Mouse (Mus musculus) cerebellum, adult 2 months (tissue): Measurements from ENCODE around the gene Syne4. TPM values are rescaled to one million over a fixed set of nuclear protein-coding genes. Genes with fewer than 3 reads are reported as not detected.
A peak's percentile ranks its signal among the peaks of the same experiment; 100 is the strongest.

Source experiments
- DNase-seq, 2 experiments: peaks; one replicate each; pipeline ENCODE4 v3.0.0; 2021
- H3K27ac ChIP-seq: fragments of 200-500 bp; 2 replicates; pipeline ENCODE4 v1.5.1; 2012; ENCODE audit warnings: low read length, control low read depth, inconsistent platforms; ENCODE audit not compliant: insufficient read depth
- H3K27me3 ChIP-seq: fragments of 200-500 bp; 2 replicates; pipeline ENCODE4 v1.6.1; 2012; ENCODE audit warnings: inconsistent platforms, mild to moderate bottlenecking, low read length, moderate library complexity; ENCODE audit not compliant: control insufficient read depth, insufficient read depth
- H3K4me1 ChIP-seq: fragments of 200-500 bp; 2 replicates; pipeline ENCODE4 v1.6.1; 2011; ENCODE audit warnings: low read length; ENCODE audit not compliant: control insufficient read depth, insufficient read depth
- H3K4me3 ChIP-seq: fragments of 200-500 bp; replicated peaks from 2 replicates; pipeline ENCODE3; 2011; ENCODE audit warnings: mild to moderate bottlenecking, low read depth, low read length, control low read depth; ENCODE audit not compliant: insufficient read depth
- CTCF ChIP-seq: fragments of 200-500 bp; IDR thresholded peaks from 2 replicates; pipeline ENCODE4 v1.5.1; 2011; ENCODE audit warnings: low read depth, mild to moderate bottlenecking, control low read depth, low read length, moderate library complexity, borderline replicate concordance; ENCODE audit not compliant: insufficient read depth
- POLR2A ChIP-seq: fragments of 200-500 bp; IDR thresholded peaks from 2 replicates; pipeline ENCODE4 v1.6.1; 2011; ENCODE audit warnings: low read length, control low read depth, borderline replicate concordance; ENCODE audit not compliant: insufficient read depth
- WGBS: fragments of 180-500 bp; shearing (Covaris S2); methylation state at CpG from one replicate; pipeline ENCODE4 v1.1.7; 2018; 5-methylcytosine and 5-hydroxymethylcytosine counted together
- polyA plus RNA-seq: library from polyadenylated mRNA; depleted of rRNA; stranded (reverse); fragments of >200 nt; gene quantifications from 2 replicates; pipeline ENCODE4 v1.2.3, GENCODE M21; 2012

Gene Syne4
- polyA plus RNA-seq, 1 experiment = 63.4 TPM

- DNase-seq = peak; percentile 36 to 39
- 62% methylated on average over 10 of the region's 10 CpGs for WGBS
These were observed 24.8 kb upstream of the Syne4 start for GRCm38 (mm10) chr7:30289714-30290399.

DNA sequence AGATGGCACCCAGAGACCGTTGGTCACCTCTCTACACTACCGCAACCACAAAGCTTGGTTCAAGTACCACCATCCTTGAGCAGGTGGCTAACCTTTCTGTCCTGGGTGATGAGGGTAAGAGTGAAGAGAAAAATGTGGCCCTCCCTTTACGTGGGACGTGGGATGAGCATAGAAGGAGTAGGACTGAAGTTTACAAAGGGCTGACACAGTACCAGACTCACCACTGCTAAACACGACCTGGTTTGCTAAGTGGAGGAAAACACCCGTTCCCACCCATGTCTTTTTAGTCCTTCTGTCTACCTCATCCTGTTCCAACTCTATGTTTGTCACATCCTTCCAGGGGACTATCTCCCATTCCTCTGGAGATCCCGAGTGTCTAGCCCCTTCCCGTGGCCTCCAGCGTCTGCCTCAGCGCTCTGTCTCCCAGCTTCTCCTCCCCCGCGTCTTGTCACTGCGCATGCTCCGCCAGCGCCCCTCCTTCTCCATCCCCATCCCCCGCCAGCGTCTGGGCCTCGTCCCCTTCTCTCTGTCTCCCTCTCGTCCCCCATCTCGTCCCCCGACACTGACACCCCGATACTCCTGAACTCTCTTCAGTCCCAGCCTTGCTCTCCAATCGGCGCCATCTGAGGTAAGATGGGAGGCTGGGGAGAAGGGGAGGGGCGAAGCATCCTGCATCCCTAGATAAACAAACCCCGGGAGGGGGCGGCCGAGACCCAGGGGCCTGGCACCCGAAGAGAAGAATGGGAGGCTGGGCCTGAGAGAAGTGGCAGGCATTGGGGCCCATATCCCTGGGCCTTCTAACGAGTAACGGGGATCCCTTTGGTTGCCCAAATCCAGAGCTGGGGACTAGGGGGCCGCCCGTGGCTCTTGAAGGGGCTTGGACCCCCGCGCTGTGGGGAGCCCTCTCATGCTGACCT lies 23.1 kb upstream of the Syne4 start, which contains the start of gene Clip3:
Clip3 (plus strand) TSS at position 514 of the 917 bp plus-strand sequence.
- peak; percentile 91 to 94 for DNase-seq
- Histone ChIP-seq H3K27ac (peak within 1 kb of the TSS; percentile 96), H3K4me1 (peaks cover 48% of the 10 kb centered on the region), H3K27me3 (no peaks in the 10 kb centered on the region), H3K4me3 (peak within 1 kb of the TSS; percentile 100)
- TF ChIP-seq POLR2A (peak; percentile 99), CTCF (no peak)
- WGBS = 4% methylated on average over 35 of the region's 35 CpGs

More at GRCm38 (mm10) chr7:30289714-30290399, 24.8 kb upstream of the Syne4 start:
- no peak for TF ChIP-seq CTCF
- no peak for TF ChIP-seq POLR2A
- no peak overlapping the region for H3K4me3 ChIP-seq
- H3K4me1 ChIP-seq = peaks cover 43% of the 10 kb centered on the region
- H3K27ac ChIP-seq = peak overlapping the region; percentile 96
- no peaks in the 10 kb centered on the region for H3K27me3 ChIP-seq

- WGBS = 5% methylated on average over 13 of the region's 13 CpGs
These were observed 20.8 kb upstream of the Syne4 start for GRCm38 (mm10) chr7:30293795-30294194.

DNA sequence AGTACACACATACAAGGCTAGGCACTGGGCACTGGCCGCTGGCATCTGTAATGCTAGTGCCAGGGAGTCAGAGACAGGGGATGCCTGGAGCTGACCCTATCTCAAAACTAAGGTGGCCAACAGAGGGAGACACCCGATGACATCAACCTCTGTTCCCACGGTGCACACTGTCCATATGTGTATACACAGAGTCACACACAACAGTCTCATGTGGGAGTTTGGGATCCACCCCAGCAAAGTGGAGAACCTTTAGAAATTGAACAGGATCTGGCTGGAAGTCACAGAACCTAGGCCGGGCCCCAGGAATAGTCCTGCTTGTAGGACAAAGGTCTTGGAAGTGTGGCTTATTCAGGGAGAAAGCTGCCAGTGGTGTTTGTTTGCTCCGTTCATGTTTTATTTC lies 20.3 kb upstream of the Syne4 start:
- H3K27me3 ChIP-seq = no peaks in the 10 kb centered on the region
- H3K27ac ChIP-seq = peak overlapping the region; percentile 97
- peaks cover 38% of the 10 kb centered on the region for H3K4me1 ChIP-seq
- TF ChIP-seq POLR2A (no peak), CTCF (no peak)
- WGBS = 17% methylated on average over 5 of the region's 5 CpGs
- H3K4me3 ChIP-seq = peak overlapping the region; percentile 45
- DNase-seq = peak; percentile 50 to 57

More at GRCm38 (mm10) chr7:30293795-30294194, 20.8 kb upstream of the Syne4 start:
- Histone ChIP-seq H3K4me3 (peak overlapping the region; percentile 45), H3K4me1 (peaks cover 41% of the 10 kb centered on the region), H3K27me3 (no peaks in the 10 kb centered on the region), H3K27ac (peak overlapping the region; percentile 97)
- DNase-seq = peak in 1 of 2 experiments; percentile 64
- TF ChIP-seq CTCF (no peak), POLR2A (no peak)

DNA sequence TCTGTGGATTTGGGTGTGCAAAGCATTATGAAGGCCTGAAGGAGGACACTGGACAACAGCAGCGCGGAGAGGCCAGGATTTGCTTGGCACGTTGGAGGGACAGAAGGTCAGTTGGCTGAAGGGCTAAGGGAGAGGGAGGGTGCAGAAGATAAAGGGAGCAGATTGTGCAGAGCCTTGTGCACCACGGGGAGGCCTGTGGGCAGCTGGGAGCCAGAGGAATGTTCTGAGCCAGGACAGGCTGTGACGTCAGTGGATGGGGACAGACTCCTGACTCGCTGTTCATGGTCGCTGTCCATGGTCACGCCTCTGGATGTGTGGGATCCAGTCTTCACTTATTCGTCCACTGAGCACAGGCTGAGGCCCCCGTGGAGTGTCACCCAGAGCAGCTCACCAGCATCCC lies 19.5 kb upstream of the Syne4 start:
- 2% methylated on average over 10 of the region's 10 CpGs for WGBS
- Histone ChIP-seq H3K4me1 (peaks cover 38% of the 10 kb centered on the region), H3K27ac (peak overlapping the region; percentile 97), H3K27me3 (no peaks in the 10 kb centered on the region), H3K4me3 (peak overlapping the region; percentile 40)
- peak; percentile 95 to 98 for DNase-seq
- TF ChIP-seq CTCF (0 out of 2 replicates have a peak, but pooled peaks have one; percentile 9), POLR2A (no peak)

- DNase-seq = peak in 1 of 2 experiments; percentile 32
These were observed 17.8 kb upstream of the Syne4 start for GRCm38 (mm10) chr7:30296816-30297215.

GRCm38 (mm10) chr7:30297266-30297665 lies 17.3 kb upstream of the Syne4 start:
- H3K4me3 ChIP-seq = no peak overlapping the region
- H3K27me3 ChIP-seq = no peaks in the 10 kb centered on the region
- no peak for TF ChIP-seq CTCF
- no peak for TF ChIP-seq POLR2A
- WGBS = 87% methylated on average over 16 of the region's 16 CpGs
- peaks cover 30% of the 10 kb centered on the region for H3K4me1 ChIP-seq
- DNase-seq = peak in 1 of 2 experiments; percentile 42
- no peak overlapping the region for H3K27ac ChIP-seq

More at GRCm38 (mm10) chr7:30296816-30297215, 17.8 kb upstream of the Syne4 start:
- H3K27me3 ChIP-seq = no peaks in the 10 kb centered on the region
- 92% methylated on average over 15 of the region's 15 CpGs for WGBS
- no peak overlapping the region for H3K4me3 ChIP-seq
- no peak overlapping the region for H3K27ac ChIP-seq
- H3K4me1 ChIP-seq = peaks cover 30% of the 10 kb centered on the region
- TF ChIP-seq POLR2A (no peak), CTCF (no peak)

GRCm38 (mm10) chr7:30300914-30301313 lies 13.7 kb upstream of the Syne4 start:
- Histone ChIP-seq H3K27me3 (no peaks in the 10 kb centered on the region), H3K4me1 (peaks cover 15% of the 10 kb centered on the region), H3K4me3 (no peak overlapping the region), H3K27ac (no peak overlapping the region)
- TF ChIP-seq CTCF (peak; percentile 78), POLR2A (no peak)
- 41% methylated on average over 3 of the region's 3 CpGs for WGBS
- no peak for DNase-seq
